Mouse (Mus musculus) heart, adult 9 months (tissue): ENCODE results near the gene Nova2.

ENCODE experiments used
- DNase-seq, 2 experiments: peaks; one replicate each; pipeline ENCODE4 v3.0.0; 2022; ENCODE audit warnings: low spot score in 2 of 2

The Nova2 gene

GRCm38 (mm10) chr7:19007026-19007977 lies 81.6 kb downstream of the Nova2 start:
- DNase-seq = no peak

DNA sequence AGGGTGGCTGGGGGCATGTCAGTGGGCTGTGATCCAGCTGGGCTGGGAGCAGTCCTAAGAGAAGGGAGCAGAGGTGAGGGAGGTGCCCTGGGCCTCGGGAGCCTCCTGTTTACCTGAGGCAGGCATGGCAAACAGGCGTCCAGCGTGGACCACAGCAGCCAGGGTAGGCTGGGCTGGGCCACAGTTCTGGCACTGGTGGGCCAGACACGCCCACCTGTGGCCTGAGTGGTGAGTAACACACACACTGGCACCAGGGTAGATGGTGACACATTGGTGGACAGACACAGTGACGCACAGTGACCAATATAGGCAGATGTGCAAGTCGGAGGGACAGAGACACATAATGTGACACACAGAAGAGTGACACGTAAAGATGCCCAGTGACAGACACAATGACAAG lies 84.9 kb downstream of the Nova2 start:
- DNase-seq = no peak

- DNase-seq = peak; percentile 46 to 57
Observed at GRCm38 (mm10) chr7:19012025-19012621, 86.4 kb downstream of the Nova2 start.

DNA sequence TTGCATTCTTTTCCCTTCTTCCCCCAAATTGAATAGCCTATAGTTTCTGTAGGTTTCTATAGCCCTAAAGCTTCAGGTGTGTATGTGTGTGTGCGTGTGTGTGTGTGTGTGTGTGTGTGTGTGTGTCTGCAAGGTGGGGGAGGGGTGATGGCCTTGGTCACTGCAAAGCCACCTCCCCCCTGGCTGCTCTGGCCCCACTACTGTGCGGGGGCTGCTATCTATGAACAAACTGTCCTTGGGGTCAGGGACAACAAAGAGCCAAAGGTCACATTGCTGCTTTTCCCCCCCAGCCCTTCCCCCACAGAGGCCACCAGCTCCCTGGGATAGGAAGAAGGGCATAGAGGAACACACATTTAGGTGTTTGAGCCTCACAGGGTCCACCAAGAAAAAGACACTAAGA lies 87.2 kb downstream of the Nova2 start:
- DNase-seq = no peak

DNA sequence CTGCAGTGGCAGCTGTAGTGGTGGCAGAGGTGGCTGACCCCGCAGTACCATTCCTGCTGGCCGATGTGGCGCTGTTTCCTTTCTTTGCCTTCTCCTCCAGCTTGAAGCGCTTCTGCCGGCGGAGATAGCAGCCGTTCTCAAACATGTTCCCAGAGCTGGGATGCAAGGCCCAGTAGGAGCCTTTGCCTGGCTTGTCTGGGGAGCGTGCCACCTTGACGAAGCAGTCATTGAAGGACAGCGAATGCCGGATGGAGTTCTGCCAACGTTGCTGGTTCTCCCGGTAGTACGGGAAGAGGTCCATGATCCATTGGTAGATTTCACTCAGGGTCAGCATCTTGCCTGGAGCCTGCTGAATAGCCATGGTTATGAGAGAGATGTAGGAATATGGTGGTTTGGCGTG lies 88.8 kb downstream of the Nova2 start:
- no peak for DNase-seq
